Mouse (Mus musculus): ENCODE measurements around the gene Myb. TPM values are rescaled to one million over a fixed set of nuclear protein-coding genes. Genes with fewer than 3 reads are reported as not detected.

The Myb gene
- total and polyA plus RNA-seq, 3 experiments, result 11.1 to 24.0 (median 19.1) TPM

DNA sequence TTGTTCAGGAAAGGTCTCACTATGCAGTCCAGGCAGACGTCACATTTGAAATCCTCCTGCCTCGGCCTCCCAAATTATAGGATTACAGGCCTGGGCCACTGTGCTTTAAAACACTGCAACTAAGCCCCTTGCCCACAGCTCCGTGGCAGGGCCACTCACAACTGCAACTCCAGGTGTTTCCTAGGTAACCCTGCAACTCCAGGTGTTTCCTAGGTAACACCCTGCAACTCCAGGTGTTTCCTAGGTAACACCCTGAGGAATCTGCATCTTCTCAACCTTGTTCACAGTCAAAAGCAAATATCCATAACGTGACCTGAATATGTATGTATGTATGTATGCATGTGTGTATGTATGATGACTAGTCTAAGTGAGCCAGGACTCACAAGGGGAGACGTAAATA is 75.7 kb downstream of the Myb start:
- Histone ChIP-seq H3K27me3 (replicated peaks) (no peaks in the 10 kb centered on the region), H3K79me2 (replicated peaks; ENCODE audit: control insufficient read depth, extremely low read depth, insufficient read depth, poor library complexity, severe bottlenecking) (no peaks in the 10 kb centered on the region), H3K9me3 (replicated peaks; ENCODE audit: low read length) (peaks cover under 1% of the 10 kb centered on the region), H3K36me3 (replicated peaks in 1 of 2; ENCODE audit: control insufficient read depth in 1 of 2, insufficient read depth in 1 of 2, low read length in 1 of 2) (no peaks in the 10 kb centered on the region), H3K4me2 (ENCODE audit: insufficient read depth, low read depth, poor library complexity, severe bottlenecking) (no peak overlapping the region), H3K27ac (ENCODE audit: insufficient read depth, low read depth) (no peak overlapping the region), H3K4me3 (replicated peaks in 1 of 3; ENCODE audit: low read depth in 2 of 3, low read length in 2 of 3, poor library complexity in 1 of 3) (no peak overlapping the region), H3K9ac (ENCODE audit: insufficient read depth, low read depth) (no peak overlapping the region), H3K4me1 (ENCODE audit: control insufficient read depth in 1 of 2, insufficient read depth in 2 of 2) (peaks cover 3 to 23% of the 10 kb centered on the region in 2 experiments; a peak in 3 of 4 replicates)
- dilution Hi-C loops (cut with MboI; ENCODE audit: extremely low pct_ligation_motif_present, extremely low pct_unique_long_range_greater_than_20kb, low sequenced_read_pairs), result no loop called here
- TF ChIP-seq SMC3 (IDR thresholded peaks at IDR 0.05; ENCODE audit: low read depth, low read length), result no peak
- TF ChIP-seq TBP (conservative IDR thresholded peaks at IDR 0.05; ENCODE audit: low read depth, low read length), result no peak
- TF ChIP-seq GABPA (IDR thresholded peaks at IDR 0.05; ENCODE audit: insufficient replicate concordance, low read depth, low read length), result no peak
- TF ChIP-seq RAD21 (IDR thresholded peaks at IDR 0.05; ENCODE audit: low read depth, low read length), result no peak
- TF ChIP-seq POLR2A (IDR thresholded peaks at IDR 0.05; ENCODE audit: low read depth, low read length), result no peak
- no peak for TF ChIP-seq UBTF (IDR thresholded peaks at IDR 0.05; ENCODE audit: low read depth, low read length)
- no peak for TF ChIP-seq IRF4 (IDR thresholded peaks at IDR 0.05; ENCODE audit: low read depth, low read length)
- TF ChIP-seq ZNF384 (IDR thresholded peaks at IDR 0.05; ENCODE audit: low read depth, low read length), result no peak
- TF ChIP-seq ELF1 (IDR thresholded peaks at IDR 0.05; ENCODE audit: low read depth, low read length), result no peak
- no peak for TF ChIP-seq PAX5 (IDR thresholded peaks at IDR 0.05; ENCODE audit: low read length)
- TF ChIP-seq MEF2A (IDR thresholded peaks at IDR 0.05; ENCODE audit: borderline replicate concordance, low read depth, low read length), result no peak
- no peak for TF ChIP-seq CHD1 (IDR thresholded peaks at IDR 0.05; ENCODE audit: low read depth, low read length)
- no peak for TF ChIP-seq MAZ (IDR thresholded peaks at IDR 0.05; ENCODE audit: low read depth, low read length)
- no peak for TF ChIP-seq USF1 (IDR thresholded peaks at IDR 0.05; ENCODE audit: low read depth, low read length)
- no peak for TF ChIP-seq MAX (IDR thresholded peaks at IDR 0.05; ENCODE audit: low read length)
- no peak for TF ChIP-seq JUN (IDR thresholded peaks at IDR 0.05; ENCODE audit: insufficient read depth, low read depth, low read length)
- TF ChIP-seq ZKSCAN1 (IDR thresholded peaks at IDR 0.05; ENCODE audit: borderline replicate concordance, low read depth, low read length), result no peak
- DNase-seq (ENCODE audit: extremely low read depth), result no peak
- in situ Hi-C loops (cut with MboI; ENCODE audit: low pct_ligation_motif_present, low pct_unique_long_range_greater_than_20kb, low sequenced_read_pairs), result no loop called here

DNA sequence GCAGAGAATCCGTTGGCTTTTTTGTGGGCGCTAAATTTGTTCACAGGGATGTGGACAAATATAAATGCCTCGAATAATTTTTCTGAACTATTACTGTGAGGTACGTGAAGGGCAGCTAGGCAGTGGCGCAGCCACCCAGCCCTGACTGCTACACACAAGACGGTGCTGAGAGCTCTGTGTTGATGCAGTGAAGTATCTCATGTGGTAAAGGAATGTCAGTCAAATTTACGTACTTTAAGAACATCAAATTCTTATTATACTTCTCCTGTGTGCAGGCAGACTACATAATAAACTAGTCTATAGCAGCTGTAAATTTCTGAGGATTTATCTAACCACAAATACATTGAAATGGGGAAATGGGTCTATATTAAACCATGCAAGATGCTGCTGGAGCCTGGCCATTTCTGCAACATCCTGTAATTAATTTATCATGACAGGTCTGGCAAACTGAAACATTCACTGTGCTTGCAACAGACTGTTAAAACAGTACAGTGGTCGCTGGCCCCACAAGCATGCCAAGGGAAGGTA is 77.3 kb downstream of the Myb start:
- dilution Hi-C loops (cut with MboI; ENCODE audit: extremely low pct_ligation_motif_present, extremely low pct_unique_long_range_greater_than_20kb, low sequenced_read_pairs), result no loop called here
- H3K27ac ChIP-seq (ENCODE audit: insufficient read depth, low read depth), result no peak overlapping the region
- H3K9ac ChIP-seq (ENCODE audit: insufficient read depth, low read depth), result no peak overlapping the region
- H3K4me2 ChIP-seq (ENCODE audit: insufficient read depth, low read depth, poor library complexity, severe bottlenecking), result no peak overlapping the region
- H3K4me1 ChIP-seq (ENCODE audit: control insufficient read depth in 1 of 2, insufficient read depth in 2 of 2), result peaks cover 3 to 23% of the 10 kb centered on the region in 2 experiments; a peak in 3 of 4 replicates
- no peaks in the 10 kb centered on the region for H3K79me2 ChIP-seq (replicated peaks; ENCODE audit: control insufficient read depth, extremely low read depth, insufficient read depth, poor library complexity, severe bottlenecking)
- in situ Hi-C loops (cut with MboI; ENCODE audit: low pct_ligation_motif_present, low pct_unique_long_range_greater_than_20kb, low sequenced_read_pairs), result no loop called here
- H3K36me3 ChIP-seq (replicated peaks in 1 of 2; ENCODE audit: control insufficient read depth in 1 of 2, insufficient read depth in 1 of 2, low read length in 1 of 2), result no peaks in the 10 kb centered on the region
- no peaks in the 10 kb centered on the region for H3K27me3 ChIP-seq (replicated peaks)
- no peak overlapping the region for H3K4me3 ChIP-seq (replicated peaks in 1 of 3; ENCODE audit: low read depth in 2 of 3, low read length in 2 of 3, poor library complexity in 1 of 3)
- TF ChIP-seq UBTF (IDR thresholded peaks at IDR 0.05; ENCODE audit: low read depth, low read length), result no peak
- no peak for TF ChIP-seq MEF2A (IDR thresholded peaks at IDR 0.05; ENCODE audit: borderline replicate concordance, low read depth, low read length)
- TF ChIP-seq ZMIZ1 (IDR thresholded peaks at IDR 0.05; ENCODE audit: low read depth, low read length), result no peak
- no peak for TF ChIP-seq KAT2A (IDR thresholded peaks at IDR 0.05; ENCODE audit: insufficient replicate concordance, low read length)
- no peak for TF ChIP-seq JUN (IDR thresholded peaks at IDR 0.05; ENCODE audit: insufficient read depth, low read depth, low read length)
- no peak for DNase-seq (ENCODE audit: extremely low read depth)
- H3K9me3 ChIP-seq (replicated peaks; ENCODE audit: low read length), result no peaks in the 10 kb centered on the region
